Mouse (Mus musculus) embryonic fibroblast, embryonic 13.5 days (primary cell): Measurements from ENCODE around the gene Arl6. TPM values are rescaled to one million over a fixed set of nuclear protein-coding genes. Genes with fewer than 3 reads are reported as not detected.

ENCODE experiments used
- H3K27ac ChIP-seq: 2 replicates; pipeline ENCODE4 v1.5.1; 2012; ENCODE audit warnings: low read length, control low read depth, inconsistent platforms; ENCODE audit not compliant: insufficient read depth
- H3K4me1 ChIP-seq: 2 replicates; pipeline ENCODE4 v1.6.1; 2011; ENCODE audit warnings: low read length; ENCODE audit not compliant: control insufficient read depth, insufficient read depth
- H3K4me3 ChIP-seq: 2 replicates; pipeline ENCODE4 v1.5.1; 2011; ENCODE audit warnings: mild to moderate bottlenecking, control low read depth, low read length; ENCODE audit not compliant: insufficient read depth
- CTCF ChIP-seq: IDR thresholded peaks from 2 replicates; pipeline ENCODE4 v1.5.1; 2011; ENCODE audit warnings: mild to moderate bottlenecking, control low read depth, low read length, moderate library complexity, borderline replicate concordance; ENCODE audit not compliant: insufficient read depth
- POLR2A ChIP-seq: IDR thresholded peaks from 2 replicates; pipeline ENCODE4 v1.6.1; 2011; ENCODE audit warnings: low read depth, mild to moderate bottlenecking, control low read depth, low read length, moderate library complexity
- polyA plus RNA-seq: library from polyadenylated mRNA; stranded (reverse); fragments of >200 nt; gene quantifications from 2 replicates; pipeline ENCODE4 v1.2.4, GENCODE M21; 2011; ENCODE audit warnings: low read depth; ENCODE audit not compliant: missing spikeins, insufficient read length

Gene Arl6
- polyA plus RNA-seq = 14.8 and 18.7 TPM in 2 replicates

- peak; percentile 81 for TF ChIP-seq POLR2A
- TF ChIP-seq CTCF = no peak
- peak within 1 kb of the TSS; percentile 93 for H3K27ac ChIP-seq
- peak within 1 kb of the TSS; percentile 73 for H3K4me3 ChIP-seq
- H3K4me1 ChIP-seq = no peaks in the 10 kb centered on the region
Observed at GRCm38 (mm10) chr16:59639102-59639691, at the start of gene Arl6. TSS of gene Arl6 (minus strand) at chr16:59639391.

GRCm38 (mm10) chr16:59685135-59685534, 45.9 kb upstream of the Arl6 start:
- Histone ChIP-seq H3K4me3 (no peak overlapping the region), H3K4me1 (no peaks in the 10 kb centered on the region), H3K27ac (no peak overlapping the region)
- TF ChIP-seq CTCF = no peak
- no peak for TF ChIP-seq POLR2A

GRCm38 (mm10) chr16:59683434-59683833, 44.2 kb upstream of the Arl6 start:
- no peak overlapping the region for H3K4me3 ChIP-seq

GRCm38 (mm10) chr16:59682216-59682891, 43.2 kb upstream of the Arl6 start:
- Histone ChIP-seq H3K27ac (no peak overlapping the region), H3K4me3 (no peak overlapping the region), H3K4me1 (no peaks in the 10 kb centered on the region)
- TF ChIP-seq POLR2A (no peak), CTCF (no peak)

More at GRCm38 (mm10) chr16:59683434-59683833, 44.2 kb upstream of the Arl6 start:
- Histone ChIP-seq H3K4me1 (no peaks in the 10 kb centered on the region), H3K27ac (no peak overlapping the region)
- TF ChIP-seq POLR2A (no peak), CTCF (peak; percentile 83; the same call in 1 of the 2 replicates)

- H3K4me3 ChIP-seq = no peak overlapping the region
- TF ChIP-seq POLR2A = no peak
- TF ChIP-seq CTCF = no peak
- H3K4me1 ChIP-seq = peaks cover 2% of the 10 kb centered on the region
- no peak overlapping the region for H3K27ac ChIP-seq
Observed at GRCm38 (mm10) chr16:59666938-59667337, 27.7 kb upstream of the Arl6 start.

GRCm38 (mm10) chr16:59643766-59644165, 4.6 kb upstream of the Arl6 start:
- TF ChIP-seq POLR2A (no peak), CTCF (no peak)
- Histone ChIP-seq H3K4me3 (no peak overlapping the region), H3K4me1 (no peaks in the 10 kb centered on the region), H3K27ac (no peak overlapping the region)

GRCm38 (mm10) chr16:59639985-59640384, 794 bp upstream of the Arl6 start:
- no peak for TF ChIP-seq CTCF
- no peak for TF ChIP-seq POLR2A
- no peaks in the 10 kb centered on the region for H3K4me1 ChIP-seq
- no peak overlapping the region for H3K4me3 ChIP-seq
- no peak overlapping the region for H3K27ac ChIP-seq

- no peaks in the 10 kb centered on the region for H3K4me1 ChIP-seq
- no peak for TF ChIP-seq POLR2A
- no peak overlapping the region for H3K4me3 ChIP-seq
- H3K27ac ChIP-seq = no peak overlapping the region
Observed at GRCm38 (mm10) chr16:59634598-59634997, 4.6 kb downstream of the Arl6 start.

- Histone ChIP-seq H3K27ac (no peak overlapping the region), H3K4me3 (no peak overlapping the region), H3K4me1 (no peaks in the 10 kb centered on the region)
- TF ChIP-seq CTCF = no peak
- no peak for TF ChIP-seq POLR2A
Observed at GRCm38 (mm10) chr16:59621554-59621953, 17.6 kb downstream of the Arl6 start.

GRCm38 (mm10) chr16:59617167-59617566, 22.0 kb downstream of the Arl6 start:
- TF ChIP-seq CTCF = no peak
- no peak for TF ChIP-seq POLR2A
- H3K4me3 ChIP-seq = no peak overlapping the region
- H3K4me1 ChIP-seq = no peaks in the 10 kb centered on the region
- no peak overlapping the region for H3K27ac ChIP-seq
